Mouse (Mus musculus) neural tube, embryonic 15.5 days (tissue): Measurements from ENCODE around the gene Tpm1. TPM values are rescaled to one million over a fixed set of nuclear protein-coding genes. Genes with fewer than 3 reads are reported as not detected.
A peak's percentile ranks its signal among the peaks of the same experiment; 100 is the strongest.

Experiments used
- ATAC-seq: fragments of 200-750 bp; cut with Nextera tagmentation; 2 replicates; pipeline ENCODE4 v1.8.0; 2017; ENCODE audit warnings: mild to moderate bottlenecking, moderate TSS enrichment, moderate library complexity; ENCODE audit not compliant: low FRiP score
- H3K27ac ChIP-seq: fragments of 300-500 bp; sonication (generic); replicated peaks from 2 replicates; pipeline ENCODE4 v1.5.1; 2015; ENCODE audit warnings: mild to moderate bottlenecking, inconsistent platforms
- H3K27me3 ChIP-seq: fragments of 300-500 bp; sonication (generic); replicated peaks from 2 replicates; pipeline ENCODE4 v1.6.1; 2015; ENCODE audit warnings: inconsistent platforms
- H3K36me3 ChIP-seq: fragments of 300-500 bp; sonication (generic); 2 replicates; pipeline ENCODE4 v1.6.1; 2015; ENCODE audit warnings: inconsistent platforms
- H3K4me1 ChIP-seq: fragments of 300-500 bp; sonication (generic); 2 replicates; pipeline ENCODE4 v1.6.1; 2015; ENCODE audit warnings: inconsistent platforms
- H3K4me2 ChIP-seq: fragments of 300-500 bp; sonication (generic); 2 replicates; pipeline ENCODE4 v1.6.1; 2015; ENCODE audit warnings: inconsistent platforms, mild to moderate bottlenecking, moderate library complexity
- H3K4me3 ChIP-seq: fragments of 300-500 bp; sonication (generic); replicated peaks from 2 replicates; pipeline ENCODE4 v1.5.1; 2015; ENCODE audit warnings: mild to moderate bottlenecking, inconsistent platforms
- H3K9ac ChIP-seq: fragments of 300-500 bp; sonication (generic); replicated peaks from 2 replicates; pipeline ENCODE4 v1.6.1; 2015; ENCODE audit warnings: mild to moderate bottlenecking, inconsistent platforms
- H3K9me3 ChIP-seq: fragments of 300-500 bp; sonication (generic); replicated peaks from 2 replicates; pipeline ENCODE4 v1.6.1; 2016; ENCODE audit warnings: inconsistent platforms
- WGBS: fragments of 180-500 bp; shearing (Covaris S2); methylation state at CpG from one replicate; pipeline ENCODE4 v1.1.7; 2015; ENCODE audit warnings: mixed read lengths; 5-methylcytosine and 5-hydroxymethylcytosine counted together
- polyA plus RNA-seq: library from polyadenylated mRNA; unstranded; fragments of >200 nt; fragmentation: Nextera tagmentation; extraction: Ambion mirVana; gene quantifications from 2 replicates; pipeline ENCODE4 v1.2.1, GENCODE M21; 2015

Gene Tpm1
- polyA plus RNA-seq, 1 experiment from 2014 or later = 230 TPM

GRCm38 (mm10) chr9:67071596-67071995 is 22.4 kb upstream of the Tpm1 start:
- H3K4me1 ChIP-seq = peaks cover 4% of the 10 kb centered on the region; the same call in 1 of the 2 replicates
- no peak for ATAC-seq
- H3K4me2 ChIP-seq = no peak overlapping the region

GRCm38 (mm10) chr9:67071103-67071502 is 21.9 kb upstream of the Tpm1 start:
- Histone ChIP-seq H3K9me3 (no peaks in the 10 kb centered on the region), H3K27me3 (no peaks in the 10 kb centered on the region), H3K36me3 (no peaks in the 10 kb centered on the region), H3K4me2 (no peak overlapping the region), H3K27ac (no peak overlapping the region), H3K9ac (no peak overlapping the region), H3K4me3 (no peak overlapping the region), H3K4me1 (peaks cover 4% of the 10 kb centered on the region; the same call in 1 of the 2 replicates)
- ATAC-seq = no peak
- WGBS = 60% methylated on average over 6 of the region's 6 CpGs

More at GRCm38 (mm10) chr9:67071596-67071995, 22.4 kb upstream of the Tpm1 start:
- no peaks in the 10 kb centered on the region for H3K9me3 ChIP-seq
- 44% methylated on average over 7 of the region's 7 CpGs for WGBS
- H3K36me3 ChIP-seq = no peaks in the 10 kb centered on the region
- no peak overlapping the region for H3K9ac ChIP-seq
- no peaks in the 10 kb centered on the region for H3K27me3 ChIP-seq
- no peak overlapping the region for H3K4me3 ChIP-seq
- H3K27ac ChIP-seq = no peak overlapping the region; the same call in 1 of the 2 replicates

- 87% methylated on average over 6 of the region's 6 CpGs for WGBS
- Histone ChIP-seq H3K36me3 (no peaks in the 10 kb centered on the region), H3K4me2 (no peak overlapping the region), H3K4me3 (no peak overlapping the region), H3K4me1 (peaks cover 4% of the 10 kb centered on the region; the same call in 1 of the 2 replicates), H3K27ac (no peak overlapping the region), H3K9me3 (no peaks in the 10 kb centered on the region), H3K27me3 (no peaks in the 10 kb centered on the region), H3K9ac (no peak overlapping the region)
- no peak for ATAC-seq
These were observed 17.4 kb upstream of the Tpm1 start for GRCm38 (mm10) chr9:67066616-67067015.

GRCm38 (mm10) chr9:67059714-67060113 is 10.5 kb upstream of the Tpm1 start:
- Histone ChIP-seq H3K27ac (no peak overlapping the region), H3K4me2 (no peak overlapping the region), H3K36me3 (no peaks in the 10 kb centered on the region), H3K4me1 (no peaks in the 10 kb centered on the region), H3K4me3 (no peak overlapping the region), H3K9ac (no peak overlapping the region), H3K9me3 (no peaks in the 10 kb centered on the region), H3K27me3 (no peaks in the 10 kb centered on the region)
- ATAC-seq = no peak
- WGBS = 75% methylated on average over 12 of the region's 12 CpGs

GRCm38 (mm10) chr9:67058366-67058765 is 9.2 kb upstream of the Tpm1 start:
- no peaks in the 10 kb centered on the region for H3K9me3 ChIP-seq

GRCm38 (mm10) chr9:67050736-67051337 is 1.6 kb upstream of the Tpm1 start:
- no peak overlapping the region for H3K27ac ChIP-seq
- peaks cover 32% of the 10 kb centered on the region for H3K4me1 ChIP-seq
- no peaks in the 10 kb centered on the region for H3K36me3 ChIP-seq
- no peak for ATAC-seq
- no peaks in the 10 kb centered on the region for H3K9me3 ChIP-seq
- WGBS = 85% methylated on average over 6 of the region's 6 CpGs
- H3K27me3 ChIP-seq = peaks cover 45% of the 10 kb centered on the region
- no peak overlapping the region for H3K9ac ChIP-seq
- no peak overlapping the region for H3K4me2 ChIP-seq
- H3K4me3 ChIP-seq = no peak overlapping the region

More at GRCm38 (mm10) chr9:67058366-67058765, 9.2 kb upstream of the Tpm1 start:
- Histone ChIP-seq H3K4me1 (no peaks in the 10 kb centered on the region), H3K4me2 (no peak overlapping the region), H3K36me3 (no peaks in the 10 kb centered on the region), H3K4me3 (no peak overlapping the region), H3K27me3 (no peaks in the 10 kb centered on the region), H3K27ac (no peak overlapping the region), H3K9ac (no peak overlapping the region)
- 75% methylated on average over 6 of the region's 6 CpGs for WGBS
- no peak for ATAC-seq

GRCm38 (mm10) chr9:67049836-67050235 is 630 bp upstream of the Tpm1 start:
- peak overlapping the region; percentile 95 for H3K4me2 ChIP-seq
- peak overlapping the region; percentile 52 for H3K4me3 ChIP-seq
- WGBS = 17% methylated on average over 7 of the region's 7 CpGs
- peaks cover 37% of the 10 kb centered on the region for H3K4me1 ChIP-seq
- H3K27ac ChIP-seq = no peak overlapping the region
- ATAC-seq = peak; percentile 14; the same call in 1 of the 2 replicates
- peak overlapping the region; percentile 58; the same call in 1 of the 2 replicates for H3K9ac ChIP-seq
- H3K9me3 ChIP-seq = no peaks in the 10 kb centered on the region
- H3K27me3 ChIP-seq = peaks cover 45% of the 10 kb centered on the region
- H3K36me3 ChIP-seq = no peaks in the 10 kb centered on the region

GRCm38 (mm10) chr9:67048483-67049085 is 622 bp downstream of the Tpm1 start:
- Histone ChIP-seq H3K4me3 (peak overlapping the region; percentile 52), H3K9ac (peak overlapping the region; percentile 58), H3K4me2 (peak overlapping the region; percentile 95), H3K27ac (peak overlapping the region; percentile 19; the same call in 1 of the 2 replicates), H3K9me3 (no peaks in the 10 kb centered on the region), H3K27me3 (peaks cover 45% of the 10 kb centered on the region), H3K4me1 (peaks cover 45% of the 10 kb centered on the region), H3K36me3 (no peaks in the 10 kb centered on the region)
- under 1% methylated on average over 26 of the region's 26 CpGs for WGBS
- no peak for ATAC-seq

GRCm38 (mm10) chr9:67047606-67048482 is 1.4 kb downstream of the Tpm1 start:
- Histone ChIP-seq H3K36me3 (no peaks in the 10 kb centered on the region), H3K9ac (peak overlapping the region; percentile 58), H3K4me2 (peak overlapping the region; percentile 95), H3K9me3 (no peaks in the 10 kb centered on the region), H3K4me3 (peak overlapping the region; percentile 52), H3K27me3 (peaks cover 45% of the 10 kb centered on the region), H3K27ac (peak overlapping the region; percentile 19; the same call in 1 of the 2 replicates), H3K4me1 (peaks cover 50% of the 10 kb centered on the region)
- ATAC-seq = no peak
- under 1% methylated on average over 42 of the region's 50 CpGs for WGBS

- 7% methylated on average over 15 of the region's 15 CpGs for WGBS
- Histone ChIP-seq H3K9me3 (no peaks in the 10 kb centered on the region), H3K4me1 (peaks cover 58% of the 10 kb centered on the region), H3K27ac (no peak overlapping the region), H3K27me3 (peaks cover 44% of the 10 kb centered on the region), H3K36me3 (no peaks in the 10 kb centered on the region), H3K9ac (peak overlapping the region; percentile 58), H3K4me3 (peak overlapping the region; percentile 52), H3K4me2 (peak overlapping the region; percentile 95)
- no peak for ATAC-seq
These were observed 2.2 kb downstream of the Tpm1 start for GRCm38 (mm10) chr9:67046881-67047605.

- Histone ChIP-seq H3K4me1 (peaks cover 67% of the 10 kb centered on the region), H3K4me2 (no peak overlapping the region), H3K4me3 (no peak overlapping the region), H3K9ac (no peak overlapping the region), H3K9me3 (no peaks in the 10 kb centered on the region), H3K36me3 (no peaks in the 10 kb centered on the region), H3K27me3 (peaks cover 37% of the 10 kb centered on the region), H3K27ac (no peak overlapping the region)
- WGBS = 17% methylated on average over 5 of the region's 5 CpGs
- no peak for ATAC-seq
These were observed 3.1 kb downstream of the Tpm1 start for GRCm38 (mm10) chr9:67045966-67046602.
